Mouse (Mus musculus) intestine, embryonic 15.5 days (tissue): ENCODE results near the gene Serinc3. TPM values are rescaled to one million over a fixed set of nuclear protein-coding genes. Genes with fewer than 3 reads are reported as not detected.

Experiments used
- ATAC-seq: fragments of 200-750 bp; cut with Nextera tagmentation; 2 replicates; pipeline ENCODE4 v1.8.0; 2017; ENCODE audit warnings: moderate TSS enrichment, moderate library complexity
- H3K27ac ChIP-seq: fragments of 300-500 bp; sonication (generic); 2 replicates; pipeline ENCODE4 v1.5.1; 2015; ENCODE audit warnings: mild to moderate bottlenecking, inconsistent platforms
- H3K27me3 ChIP-seq: fragments of 300-500 bp; sonication (generic); replicated peaks from 2 replicates; pipeline ENCODE4 v1.6.1; 2015; ENCODE audit warnings: inconsistent platforms
- H3K36me3 ChIP-seq: fragments of 300-500 bp; sonication (generic); 2 replicates; pipeline ENCODE4 v1.6.1; 2015; ENCODE audit warnings: inconsistent platforms
- H3K4me1 ChIP-seq: fragments of 300-500 bp; sonication (generic); replicated peaks from 2 replicates; pipeline ENCODE4 v1.6.1; 2015; ENCODE audit warnings: inconsistent platforms
- H3K4me2 ChIP-seq: fragments of 300-500 bp; sonication (generic); replicated peaks from 2 replicates; pipeline ENCODE4 v1.6.1; 2015; ENCODE audit warnings: mild to moderate bottlenecking, inconsistent platforms
- H3K4me3 ChIP-seq: fragments of 300-500 bp; sonication (generic); replicated peaks from 2 replicates; pipeline ENCODE4 v1.5.1; 2015; ENCODE audit warnings: inconsistent platforms
- H3K9ac ChIP-seq: fragments of 300-500 bp; sonication (generic); 2 replicates; pipeline ENCODE4 v1.6.1; 2015; ENCODE audit warnings: inconsistent platforms
- H3K9me3 ChIP-seq: fragments of 300-500 bp; sonication (generic); 2 replicates; pipeline ENCODE4 v1.6.1; 2016; ENCODE audit warnings: inconsistent platforms
- WGBS: fragments of 180-500 bp; shearing (Covaris S2); methylation state at CpG from one replicate; pipeline ENCODE4 v1.1.7; 2015; 5-methylcytosine and 5-hydroxymethylcytosine counted together
- polyA plus RNA-seq: library from polyadenylated mRNA; unstranded; fragments of >200 nt; fragmentation: Nextera tagmentation; extraction: Ambion mirVana; gene quantifications from 2 replicates; pipeline ENCODE4 v1.2.1, GENCODE M21; 2015

Gene Serinc3
- polyA plus RNA-seq, 1 experiment from 2014 or later, result 47.1 TPM

GRCm38 (mm10) chr2:163583226-163584087 lies 61.5 kb downstream of the Serinc3 start:
- ATAC-seq, result no peak
- H3K27ac ChIP-seq, result no peak overlapping the region

GRCm38 (mm10) chr2:163580069-163580945 lies 64.6 kb downstream of the Serinc3 start:
- Histone ChIP-seq H3K4me2 (no peak overlapping the region), H3K27ac (peak overlapping the region; percentile 66), H3K9me3 (no peaks in the 10 kb centered on the region), H3K27me3 (no peaks in the 10 kb centered on the region), H3K36me3 (no peaks in the 10 kb centered on the region), H3K4me1 (peaks cover 8% of the 10 kb centered on the region), H3K4me3 (no peak overlapping the region), H3K9ac (0 out of 2 replicates have a peak overlapping the region, but pooled peaks have one; percentile 18)
- ATAC-seq, result peak; percentile 96
- WGBS, result 58% methylated on average over 13 of the region's 13 CpGs

More at GRCm38 (mm10) chr2:163583226-163584087, 61.5 kb downstream of the Serinc3 start:
- peaks cover 6% of the 10 kb centered on the region for H3K4me1 ChIP-seq
- WGBS, result 91% methylated on average over 10 of the region's 10 CpGs
- H3K9me3 ChIP-seq, result no peaks in the 10 kb centered on the region
- no peaks in the 10 kb centered on the region for H3K36me3 ChIP-seq
- H3K9ac ChIP-seq, result no peak overlapping the region
- H3K4me3 ChIP-seq, result no peak overlapping the region
- no peaks in the 10 kb centered on the region for H3K27me3 ChIP-seq
- H3K4me2 ChIP-seq, result no peak overlapping the region

- Histone ChIP-seq H3K27ac (no peak overlapping the region), H3K9me3 (no peaks in the 10 kb centered on the region), H3K4me2 (no peak overlapping the region), H3K27me3 (no peaks in the 10 kb centered on the region), H3K36me3 (no peaks in the 10 kb centered on the region), H3K4me3 (no peak overlapping the region), H3K9ac (no peak overlapping the region), H3K4me1 (peaks cover 14% of the 10 kb centered on the region; the same call in 1 of the 2 replicates)
- no peak for ATAC-seq
- WGBS, result 89% methylated on average over 2 of the region's 2 CpGs
Measured at GRCm38 (mm10) chr2:163577986-163578385, 66.9 kb downstream of the Serinc3 start.

DNA sequence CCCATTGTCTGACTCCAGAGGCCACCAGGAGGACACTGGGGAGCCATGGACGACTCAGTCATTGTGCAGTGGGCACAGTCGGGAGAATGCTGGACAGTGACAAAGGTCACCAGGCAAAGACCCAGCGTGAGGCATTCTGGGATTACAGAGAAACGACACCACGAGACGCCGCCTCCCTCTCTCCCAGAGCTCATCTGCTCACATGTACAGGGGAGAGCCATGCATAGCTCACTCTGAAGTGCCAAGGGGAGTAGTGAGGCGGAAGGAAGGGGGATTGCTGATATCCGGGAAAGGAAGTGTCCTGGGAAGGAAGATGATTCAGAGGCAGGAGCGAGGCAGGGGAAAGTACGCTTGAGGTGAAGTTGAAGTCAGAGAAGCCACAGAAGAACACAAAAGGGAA lies 69.7 kb downstream of the Serinc3 start:
- peak overlapping the region; percentile 3; the same call in 1 of the 2 replicates for H3K4me2 ChIP-seq
- WGBS, result 42% methylated on average over 11 of the region's 11 CpGs
- no peak overlapping the region for H3K27ac ChIP-seq

GRCm38 (mm10) chr2:163574321-163574720 lies 70.6 kb downstream of the Serinc3 start:
- no peaks in the 10 kb centered on the region for H3K36me3 ChIP-seq
- ATAC-seq, result peak; percentile 76
- peaks cover 14% of the 10 kb centered on the region; the same call in 1 of the 2 replicates for H3K4me1 ChIP-seq
- no peak overlapping the region for H3K4me2 ChIP-seq
- H3K9ac ChIP-seq, result no peak overlapping the region
- no peaks in the 10 kb centered on the region for H3K27me3 ChIP-seq
- H3K4me3 ChIP-seq, result no peak overlapping the region
- H3K9me3 ChIP-seq, result no peaks in the 10 kb centered on the region
- H3K27ac ChIP-seq, result peak overlapping the region; percentile 70
- 59% methylated on average over 3 of the region's 3 CpGs for WGBS

More for the DNA sequence above, 69.7 kb downstream of the Serinc3 start:
- ATAC-seq, result no peak
- no peaks in the 10 kb centered on the region for H3K27me3 ChIP-seq
- no peak overlapping the region for H3K4me3 ChIP-seq
- no peaks in the 10 kb centered on the region for H3K9me3 ChIP-seq
- H3K36me3 ChIP-seq, result no peaks in the 10 kb centered on the region
- no peak overlapping the region for H3K9ac ChIP-seq
- H3K4me1 ChIP-seq, result peaks cover 14% of the 10 kb centered on the region; the same call in 1 of the 2 replicates

Other genes with a start within 250 kb of the Serinc3 start
- 8.5 and 9.8 TPM in 2 replicates for gene Jph2, start 247.1 kb downstream of the Serinc3 start, polyA plus RNA-seq
- 83.2 and 87.4 TPM in 2 replicates for gene Oser1, start 220.4 kb downstream of the Serinc3 start, polyA plus RNA-seq
- 5.9 and 6.1 TPM in 2 replicates for gene Gdap1l1, start 206.7 kb downstream of the Serinc3 start, polyA plus RNA-seq
- gene Fitm2, start 172.5 kb downstream of the Serinc3 start, polyA plus RNA-seq, result 10.4 and 10.8 TPM in 2 replicates
- 0.35 and 0.39 TPM in 2 replicates for gene R3hdml, start 152.8 kb downstream of the Serinc3 start, polyA plus RNA-seq
- 85.1 and 85.9 TPM in 2 replicates for gene Hnf4a, start 138.3 kb downstream of the Serinc3 start, polyA plus RNA-seq
- 25.7 and 26.5 TPM in 2 replicates for gene Ttpal, start 42.8 kb downstream of the Serinc3 start, polyA plus RNA-seq
- gene Pkig, start 13.3 kb upstream of the Serinc3 start, polyA plus RNA-seq, result 113 and 122 TPM in 2 replicates
- gene Ada, start 105.1 kb upstream of the Serinc3 start, polyA plus RNA-seq, result 6.6 and 7.1 TPM in 2 replicates
- gene Ccn5, start 175.7 kb upstream of the Serinc3 start, polyA plus RNA-seq, result 0.15 and 0.24 TPM in 2 replicates
- gene Kcnk15, start 208.5 kb upstream of the Serinc3 start, polyA plus RNA-seq, result not detected in 2 replicates